Mouse (Mus musculus): ENCODE measurements around the gene H2-Ab1. TPM values are rescaled to one million over a fixed set of nuclear protein-coding genes. Genes with fewer than 3 reads are reported as not detected.

Gene H2-Ab1
- polyA plus RNA-seq, 1 experiment = not detected

DNA sequence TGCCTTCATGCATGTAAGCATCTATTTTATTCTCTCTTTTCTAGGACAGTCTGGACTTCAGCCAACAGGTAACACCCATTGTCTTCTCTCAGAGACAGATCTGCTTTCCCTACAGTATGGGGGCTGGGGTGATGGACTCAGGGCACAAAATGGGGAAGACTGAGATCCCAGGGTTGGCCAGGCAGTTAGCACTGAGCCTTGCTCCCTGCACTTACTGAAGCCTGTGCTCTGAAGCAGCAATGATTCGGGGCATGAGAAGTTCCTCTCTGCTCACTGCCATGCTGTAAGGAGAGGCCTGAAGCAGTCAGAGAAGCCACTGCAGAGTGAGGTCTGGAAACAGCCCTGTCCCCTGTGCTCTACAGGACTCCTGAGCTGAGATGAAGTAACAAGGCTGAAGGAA, 58.0 kb downstream of the H2-Ab1 start:
- Histone ChIP-seq H3K79me2 (ENCODE audit: control insufficient read depth, insufficient read depth) (no peaks in the 10 kb centered on the region), H3K27me3 (ENCODE audit: control insufficient read depth, insufficient read depth, insufficient read length) (peaks cover 14% of the 10 kb centered on the region), H3ac (ENCODE audit: control insufficient read depth, insufficient read length) (no peak overlapping the region), H3K4me3 (no peak overlapping the region), H3K36me3 (ENCODE audit: control insufficient read depth, insufficient read depth) (no peaks in the 10 kb centered on the region), H3K4me2 (ENCODE audit: low read depth) (no peak overlapping the region)
- TF ChIP-seq MAX (IDR thresholded peaks at IDR 0.05; ENCODE audit: low read depth) (no peak), MYOD1 (IDR thresholded peaks at IDR 0.05; ENCODE audit: control insufficient read depth in 1 of 3, insufficient read length in 2 of 3, low read depth in 2 of 3) (no peak), TCF12 (IDR thresholded peaks at IDR 0.05; ENCODE audit: insufficient read depth, poor library complexity, severe bottlenecking) (no peak), E2F4 (IDR thresholded peaks at IDR 0.05; ENCODE audit: insufficient read depth) (no peak), SRF (IDR thresholded peaks at IDR 0.05; ENCODE audit: control insufficient read depth, insufficient read length, low read depth) (no peak), REST (IDR thresholded peaks at IDR 0.05; ENCODE audit: insufficient read depth, insufficient read length) (no peak), POLR2A (IDR thresholded peaks at IDR 0.05; ENCODE audit: insufficient read length, low read depth) (no peak), TCF3 (IDR thresholded peaks at IDR 0.05; ENCODE audit: insufficient read length, low read depth) (no peak), MYOG (IDR thresholded peaks at IDR 0.05; ENCODE audit: control insufficient read depth in 1 of 3, insufficient read depth in 1 of 3, insufficient read length in 2 of 3, low read depth in 2 of 3) (no peak), POLR2AphosphoS2 (IDR thresholded peaks at IDR 0.05; ENCODE audit: insufficient read length, low read depth) (no peak), USF1 (IDR thresholded peaks at IDR 0.05; ENCODE audit: low read depth) (no peak), CEBPB (IDR thresholded peaks at IDR 0.05; ENCODE audit: insufficient read depth, poor library complexity, severe bottlenecking) (no peak)

DNA sequence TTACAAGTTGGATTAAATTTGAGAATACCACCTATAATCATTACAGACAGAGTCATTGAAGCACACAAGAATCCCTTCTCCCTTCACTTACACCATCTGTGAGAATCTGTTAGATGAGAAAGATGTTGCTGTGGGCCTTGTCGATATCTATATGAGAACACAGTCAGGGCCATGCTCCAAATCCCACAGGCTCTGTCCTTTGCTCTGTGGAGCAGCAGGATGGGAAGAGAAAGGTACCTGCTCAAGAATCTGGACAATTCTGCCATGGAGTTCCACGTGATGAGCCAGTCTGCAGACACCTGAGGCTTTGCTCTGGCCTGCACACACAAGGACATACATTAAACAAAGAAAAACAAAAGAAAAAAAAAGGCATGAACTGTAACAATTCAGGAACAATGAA, 59.2 kb downstream of the H2-Ab1 start:
- Histone ChIP-seq H3ac (ENCODE audit: control insufficient read depth, insufficient read length) (no peak overlapping the region), H3K4me3 (no peak overlapping the region), H3K4me2 (ENCODE audit: low read depth) (no peak overlapping the region), H3K36me3 (ENCODE audit: control insufficient read depth, insufficient read depth) (no peaks in the 10 kb centered on the region), H3K79me2 (ENCODE audit: control insufficient read depth, insufficient read depth) (no peaks in the 10 kb centered on the region), H3K27me3 (ENCODE audit: control insufficient read depth, insufficient read depth, insufficient read length) (peaks cover 14% of the 10 kb centered on the region)
- TF ChIP-seq TCF3 (IDR thresholded peaks at IDR 0.05; ENCODE audit: insufficient read length, low read depth) (no peak), MAX (IDR thresholded peaks at IDR 0.05; ENCODE audit: low read depth) (no peak), E2F4 (IDR thresholded peaks at IDR 0.05; ENCODE audit: insufficient read depth) (no peak), MYOG (IDR thresholded peaks at IDR 0.05; ENCODE audit: control insufficient read depth in 1 of 3, insufficient read depth in 1 of 3, insufficient read length in 2 of 3, low read depth in 2 of 3) (no peak), MYOD1 (IDR thresholded peaks at IDR 0.05; ENCODE audit: control insufficient read depth in 1 of 3, insufficient read length in 2 of 3, low read depth in 2 of 3) (no peak), REST (IDR thresholded peaks at IDR 0.05; ENCODE audit: insufficient read depth, insufficient read length) (no peak), POLR2A (IDR thresholded peaks at IDR 0.05; ENCODE audit: insufficient read length, low read depth) (no peak), SRF (IDR thresholded peaks at IDR 0.05; ENCODE audit: control insufficient read depth, insufficient read length, low read depth) (no peak), CEBPB (IDR thresholded peaks at IDR 0.05; ENCODE audit: insufficient read depth, poor library complexity, severe bottlenecking) (no peak), USF1 (IDR thresholded peaks at IDR 0.05; ENCODE audit: low read depth) (no peak), TCF12 (IDR thresholded peaks at IDR 0.05; ENCODE audit: insufficient read depth, poor library complexity, severe bottlenecking) (no peak), POLR2AphosphoS2 (IDR thresholded peaks at IDR 0.05; ENCODE audit: insufficient read length, low read depth) (no peak)

DNA sequence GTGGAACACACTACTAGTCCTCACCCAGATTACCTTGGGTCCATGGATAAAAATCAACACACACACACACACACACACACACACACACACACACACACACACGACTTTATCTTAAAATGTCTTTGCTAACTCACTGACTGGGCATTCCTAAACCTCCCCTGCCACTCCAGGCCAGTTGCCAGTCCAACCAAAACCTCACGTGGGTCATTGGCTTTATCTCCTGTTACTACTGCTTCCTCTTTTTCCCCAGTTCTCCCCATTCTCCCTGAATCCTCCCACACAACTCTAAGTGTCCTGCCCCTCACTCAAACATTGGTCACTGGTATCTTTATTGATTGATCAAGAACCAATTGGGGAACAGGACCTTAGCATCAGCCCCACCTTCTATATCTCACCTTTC, 59.8 kb downstream of the H2-Ab1 start:
- no peaks in the 10 kb centered on the region for H3K79me2 ChIP-seq (ENCODE audit: control insufficient read depth, insufficient read depth)
- no peak overlapping the region for H3ac ChIP-seq (ENCODE audit: control insufficient read depth, insufficient read length)
- no peak overlapping the region for H3K4me3 ChIP-seq
- TF ChIP-seq CEBPB (IDR thresholded peaks at IDR 0.05; ENCODE audit: insufficient read depth, poor library complexity, severe bottlenecking) (no peak), MYOG (IDR thresholded peaks at IDR 0.05; ENCODE audit: control insufficient read depth in 1 of 3, insufficient read depth in 1 of 3, insufficient read length in 2 of 3, low read depth in 2 of 3) (no peak), POLR2AphosphoS2 (IDR thresholded peaks at IDR 0.05; ENCODE audit: insufficient read length, low read depth) (no peak), TCF3 (IDR thresholded peaks at IDR 0.05; ENCODE audit: insufficient read length, low read depth) (no peak), MAX (IDR thresholded peaks at IDR 0.05; ENCODE audit: low read depth) (no peak), SRF (IDR thresholded peaks at IDR 0.05; ENCODE audit: control insufficient read depth, insufficient read length, low read depth) (no peak), E2F4 (IDR thresholded peaks at IDR 0.05; ENCODE audit: insufficient read depth) (no peak), USF1 (IDR thresholded peaks at IDR 0.05; ENCODE audit: low read depth) (no peak), REST (IDR thresholded peaks at IDR 0.05; ENCODE audit: insufficient read depth, insufficient read length) (no peak), POLR2A (IDR thresholded peaks at IDR 0.05; ENCODE audit: insufficient read length, low read depth) (no peak), TCF12 (IDR thresholded peaks at IDR 0.05; ENCODE audit: insufficient read depth, poor library complexity, severe bottlenecking) (no peak), MYOD1 (IDR thresholded peaks at IDR 0.05; ENCODE audit: control insufficient read depth in 1 of 3, insufficient read length in 2 of 3, low read depth in 2 of 3) (no peak)
- H3K4me2 ChIP-seq (ENCODE audit: low read depth) = no peak overlapping the region
- no peaks in the 10 kb centered on the region for H3K36me3 ChIP-seq (ENCODE audit: control insufficient read depth, insufficient read depth)
- peaks cover 10% of the 10 kb centered on the region for H3K27me3 ChIP-seq (ENCODE audit: control insufficient read depth, insufficient read depth, insufficient read length)

Other genes starting within 250 kb of the H2-Ab1 start
- gene Ring1, start 233.0 kb upstream of the H2-Ab1 start, polyA plus RNA-seq (2012; fragmentation: generic; extraction: Trizol) = 42.9 TPM
- 51.1 TPM for gene H2-Ke6, start 229.6 kb upstream of the H2-Ab1 start, polyA plus RNA-seq (2012; fragmentation: generic; extraction: Trizol)
- 207 TPM for gene Slc39a7, start 226.0 kb upstream of the H2-Ab1 start, polyA plus RNA-seq (2012; fragmentation: generic; extraction: Trizol)
- 45.8 TPM for gene Rxrb, start 225.9 kb upstream of the H2-Ab1 start, polyA plus RNA-seq (2012; fragmentation: generic; extraction: Trizol)
- 0.94 TPM for gene Col11a2, start 218.3 kb upstream of the H2-Ab1 start, polyA plus RNA-seq (2012; fragmentation: generic; extraction: Trizol)
- 0.07 TPM for gene H2-Oa, start 165.3 kb upstream of the H2-Ab1 start, polyA plus RNA-seq (2012; fragmentation: generic; extraction: Trizol)
- gene H2-DMa, start 138.1 kb upstream of the H2-Ab1 start, polyA plus RNA-seq (2012; fragmentation: generic; extraction: Trizol) = 7.2 TPM
- gene Brd2, start 135.1 kb upstream of the H2-Ab1 start, polyA plus RNA-seq (2012; fragmentation: generic; extraction: Trizol) = 90.1 TPM
- not detected for gene H2-DMb2, start 114.4 kb upstream of the H2-Ab1 start, polyA plus RNA-seq (2012; fragmentation: generic; extraction: Trizol)
- gene H2-DMb1, start 104.6 kb upstream of the H2-Ab1 start, polyA plus RNA-seq (2012; fragmentation: generic; extraction: Trizol) = not detected
- gene Tap1, start 70.1 kb upstream of the H2-Ab1 start, polyA plus RNA-seq (2012; fragmentation: generic; extraction: Trizol) = 0.62 TPM
- gene Psmb9, start 69.9 kb upstream of the H2-Ab1 start, polyA plus RNA-seq (2012; fragmentation: generic; extraction: Trizol) = 0.26 TPM
- 0.44 TPM for gene Psmb8, start 60.0 kb upstream of the H2-Ab1 start, polyA plus RNA-seq (2012; fragmentation: generic; extraction: Trizol)
- gene Tap2, start 54.2 kb upstream of the H2-Ab1 start, polyA plus RNA-seq (2012; fragmentation: generic; extraction: Trizol) = 5.3 TPM
- not detected for gene H2-Ob, start 18.8 kb upstream of the H2-Ab1 start, polyA plus RNA-seq (2012; fragmentation: generic; extraction: Trizol)
- not detected for gene H2-Aa, start 30.1 kb downstream of the H2-Ab1 start, polyA plus RNA-seq (2012; fragmentation: generic; extraction: Trizol)
- gene H2-Eb1, start 48.2 kb downstream of the H2-Ab1 start, polyA plus RNA-seq (2012; fragmentation: generic; extraction: Trizol) = not detected
- gene H2-Eb2, start 68.0 kb downstream of the H2-Ab1 start, polyA plus RNA-seq (2012; fragmentation: generic; extraction: Trizol) = not detected
- not detected for gene Btnl2, start 97.1 kb downstream of the H2-Ab1 start, polyA plus RNA-seq (2012; fragmentation: generic; extraction: Trizol)
- gene Btnl1, start 119.4 kb downstream of the H2-Ab1 start, polyA plus RNA-seq (2012; fragmentation: generic; extraction: Trizol) = not detected
- gene BC051142, start 141.1 kb downstream of the H2-Ab1 start, polyA plus RNA-seq (2012; fragmentation: generic; extraction: Trizol) = not detected
- gene Btnl4, start 219.6 kb downstream of the H2-Ab1 start, polyA plus RNA-seq (2012; fragmentation: generic; extraction: Trizol) = not detected

Data from myocyte (in vitro differentiated cells).